Mouse (Mus musculus) limb, embryonic 13.5 days (tissue): Measurements from ENCODE around the gene Adam19. TPM values are rescaled to one million over a fixed set of nuclear protein-coding genes. Genes with fewer than 3 reads are reported as not detected.

Experiments used
- ATAC-seq: fragments of 200-750 bp; cut with Nextera tagmentation; 2 replicates; pipeline ENCODE4 v1.8.0; 2017; ENCODE audit warnings: low read depth, moderate number of reproducible peaks, moderate TSS enrichment; ENCODE audit not compliant: low FRiP score
- H3K27ac ChIP-seq: fragments of 300-500 bp; sonication (generic); 2 replicates; pipeline ENCODE4 v1.5.1; 2015; ENCODE audit warnings: inconsistent platforms, mild to moderate bottlenecking, moderate library complexity
- H3K27me3 ChIP-seq: fragments of 300-500 bp; sonication (generic); 2 replicates; pipeline ENCODE4 v1.6.1; 2015; ENCODE audit warnings: mild to moderate bottlenecking, inconsistent platforms
- H3K36me3 ChIP-seq: fragments of 300-500 bp; sonication (generic); 2 replicates; pipeline ENCODE4 v1.6.1; 2015; ENCODE audit warnings: inconsistent platforms, mild to moderate bottlenecking, moderate library complexity
- H3K4me1 ChIP-seq: fragments of 300-500 bp; sonication (generic); 2 replicates; pipeline ENCODE4 v1.6.1; 2015; ENCODE audit warnings: inconsistent platforms
- H3K4me2 ChIP-seq: fragments of 300-500 bp; sonication (generic); replicated peaks from 2 replicates; pipeline ENCODE4 v1.6.1; 2015; ENCODE audit warnings: inconsistent platforms, mild to moderate bottlenecking, moderate library complexity
- H3K4me3 ChIP-seq: fragments of 300-500 bp; sonication (generic); 2 replicates; pipeline ENCODE4 v1.5.1; 2015; ENCODE audit warnings: moderate library complexity, mild to moderate bottlenecking, inconsistent platforms
- H3K9ac ChIP-seq: fragments of 300-500 bp; sonication (generic); 2 replicates; pipeline ENCODE4 v1.6.1; 2015; ENCODE audit warnings: mild to moderate bottlenecking, inconsistent platforms
- H3K9me3 ChIP-seq: fragments of 300-500 bp; sonication (generic); 2 replicates; pipeline ENCODE4 v1.6.1; 2016; ENCODE audit warnings: inconsistent platforms
- WGBS: fragments of 180-500 bp; shearing (Covaris S2); methylation state at CpG from one replicate; pipeline ENCODE4 v1.1.7; 2015; 5-methylcytosine and 5-hydroxymethylcytosine counted together
- polyA plus RNA-seq: library from polyadenylated mRNA; unstranded; fragments of >200 nt; fragmentation: Nextera tagmentation; extraction: Ambion mirVana; gene quantifications from 2 replicates; pipeline ENCODE4 v1.2.1, GENCODE M21; 2015

The Adam19 gene
- 15.6 and 16.4 TPM in 2 replicates for polyA plus RNA-seq

- Histone ChIP-seq H3K27me3 (no peaks in the 10 kb centered on the region), H3K9ac (peak within 1 kb of the TSS; percentile 89), H3K9me3 (no peaks in the 10 kb centered on the region), H3K4me2 (peak within 1 kb of the TSS; percentile 85), H3K4me1 (peaks cover 31% of the 10 kb centered on the region), H3K36me3 (peaks cover 7% of the 10 kb centered on the region; the same call in 1 of the 2 replicates), H3K27ac (peak within 1 kb of the TSS; percentile 88), H3K4me3 (peak within 1 kb of the TSS; percentile 68)
- peak; percentile 86 for ATAC-seq
- under 1% methylated on average over 51 of the region's 51 CpGs for WGBS
These were observed at the start of gene Adam19 for GRCm38 (mm10) chr11:46055896-46056769. Gene Adam19, plus strand, starts transcription at chr11:46055992.

DNA sequence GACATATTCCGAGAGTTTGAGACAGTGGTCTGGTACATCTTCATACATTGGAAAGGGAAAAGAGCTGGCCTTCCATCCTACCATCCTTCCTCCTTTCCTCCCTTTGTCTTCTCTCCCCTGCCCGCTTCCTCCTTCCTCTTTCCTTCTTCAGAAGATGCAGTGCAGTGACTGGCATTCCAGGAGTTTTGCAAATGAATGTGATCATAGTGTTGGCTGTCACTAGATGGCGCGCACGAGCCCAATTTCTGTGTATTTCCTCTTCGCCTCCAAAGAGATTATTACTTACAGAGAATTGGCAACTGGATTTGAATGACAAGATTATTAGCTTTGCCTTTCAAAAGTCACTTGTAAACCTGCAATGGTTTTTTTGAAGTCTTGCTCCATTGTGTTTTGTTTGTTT, 39.7 kb upstream of the Adam19 start:
- H3K9ac ChIP-seq = no peak overlapping the region
- no peaks in the 10 kb centered on the region for H3K4me1 ChIP-seq
- H3K27ac ChIP-seq = no peak overlapping the region
- H3K4me3 ChIP-seq = no peak overlapping the region
- no peak overlapping the region for H3K4me2 ChIP-seq
- no peaks in the 10 kb centered on the region for H3K27me3 ChIP-seq
- WGBS = 21% methylated on average over 6 of the region's 6 CpGs
- no peaks in the 10 kb centered on the region for H3K36me3 ChIP-seq
- no peaks in the 10 kb centered on the region for H3K9me3 ChIP-seq
- ATAC-seq = no peak

DNA sequence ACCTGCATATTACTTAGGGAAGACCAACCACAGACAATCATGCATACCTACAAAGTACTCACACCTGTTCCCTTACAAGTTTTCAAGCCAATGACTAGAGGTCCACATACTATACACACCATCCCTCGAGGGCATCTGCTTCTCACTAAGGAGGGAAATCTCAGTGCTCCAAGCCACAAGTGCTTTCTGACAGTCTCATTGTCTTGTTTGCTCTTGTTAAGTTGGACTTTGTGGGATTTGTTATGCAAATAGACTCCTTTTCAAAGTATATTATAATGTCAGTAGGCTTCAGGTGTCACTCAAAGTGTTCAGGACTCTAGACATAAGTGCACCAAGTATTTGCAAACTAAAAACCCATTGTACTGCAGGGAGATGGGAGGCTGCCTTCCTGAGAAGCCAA, 35.5 kb upstream of the Adam19 start:
- Histone ChIP-seq H3K9me3 (no peaks in the 10 kb centered on the region), H3K27ac (no peak overlapping the region), H3K9ac (no peak overlapping the region), H3K27me3 (no peaks in the 10 kb centered on the region), H3K4me1 (no peaks in the 10 kb centered on the region), H3K4me3 (no peak overlapping the region), H3K4me2 (no peak overlapping the region), H3K36me3 (no peaks in the 10 kb centered on the region)
- 92% methylated on average over 1 of the region's 1 CpGs for WGBS
- ATAC-seq = no peak

GRCm38 (mm10) chr11:46021850-46022249, 33.9 kb upstream of the Adam19 start:
- Histone ChIP-seq H3K36me3 (no peaks in the 10 kb centered on the region), H3K4me1 (no peaks in the 10 kb centered on the region), H3K9me3 (no peaks in the 10 kb centered on the region), H3K27ac (no peak overlapping the region), H3K9ac (no peak overlapping the region), H3K4me2 (no peak overlapping the region), H3K27me3 (no peaks in the 10 kb centered on the region), H3K4me3 (no peak overlapping the region)
- ATAC-seq = no peak

- no peak overlapping the region for H3K4me3 ChIP-seq
- no peaks in the 10 kb centered on the region for H3K36me3 ChIP-seq
- H3K4me1 ChIP-seq = no peaks in the 10 kb centered on the region
- H3K9ac ChIP-seq = no peak overlapping the region
- H3K27ac ChIP-seq = no peak overlapping the region
- no peaks in the 10 kb centered on the region for H3K9me3 ChIP-seq
- WGBS = 78% methylated on average over 6 of the region's 6 CpGs
- H3K27me3 ChIP-seq = no peaks in the 10 kb centered on the region
- no peak for ATAC-seq
- H3K4me2 ChIP-seq = no peak overlapping the region
These were observed 32.8 kb upstream of the Adam19 start for GRCm38 (mm10) chr11:46022983-46023382.

GRCm38 (mm10) chr11:46025962-46026392, 29.8 kb upstream of the Adam19 start:
- H3K9me3 ChIP-seq = no peaks in the 10 kb centered on the region
- H3K36me3 ChIP-seq = no peaks in the 10 kb centered on the region
- H3K4me2 ChIP-seq = no peak overlapping the region
- H3K4me3 ChIP-seq = no peak overlapping the region
- ATAC-seq = peak; percentile 62; the same call in 1 of the 2 replicates
- 59% methylated on average over 7 of the region's 7 CpGs for WGBS
- H3K4me1 ChIP-seq = peaks cover 19% of the 10 kb centered on the region
- no peak overlapping the region for H3K27ac ChIP-seq
- H3K27me3 ChIP-seq = no peaks in the 10 kb centered on the region
- H3K9ac ChIP-seq = no peak overlapping the region

DNA sequence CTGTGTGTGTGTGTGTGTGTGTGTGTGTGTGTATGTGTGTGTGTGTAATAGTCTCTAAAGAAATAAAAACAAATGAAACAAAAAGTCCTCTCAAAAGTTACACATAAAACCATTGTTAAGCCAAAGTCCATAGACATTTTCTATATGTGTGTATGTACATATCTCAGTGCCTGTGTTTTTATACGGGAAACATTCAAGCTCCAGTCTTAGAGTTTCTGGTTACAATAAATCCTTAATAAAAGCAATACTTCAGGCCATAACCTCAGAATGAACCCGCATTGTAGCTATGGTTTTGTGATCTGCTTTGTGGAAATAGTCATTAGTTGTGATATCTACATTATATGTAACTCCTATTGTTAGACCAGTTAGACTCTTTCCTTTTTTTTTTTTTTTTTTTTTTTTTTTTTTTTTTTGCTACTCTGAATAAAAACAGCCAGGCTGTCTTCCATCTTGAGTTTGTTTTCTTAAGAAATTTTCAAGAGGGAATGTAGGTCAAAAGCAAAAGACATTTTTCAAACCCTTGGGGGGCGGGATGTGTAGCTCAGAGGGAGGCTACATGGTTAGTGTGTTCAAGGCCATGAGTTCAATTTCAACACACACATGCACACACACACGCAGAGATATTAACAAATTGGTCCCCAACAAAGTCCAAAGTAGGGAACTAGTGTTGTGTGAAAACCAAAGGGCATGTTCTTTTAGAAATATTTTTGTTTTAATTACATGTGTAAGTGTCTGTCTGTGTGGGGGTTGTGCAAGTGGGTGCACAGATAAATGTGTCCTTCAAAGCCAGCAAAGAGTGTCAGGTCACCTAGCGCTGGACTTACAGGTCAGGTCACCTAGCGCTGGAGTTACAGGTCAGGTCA, 27.6 kb upstream of the Adam19 start:
- Histone ChIP-seq H3K27ac (no peak overlapping the region), H3K27me3 (no peaks in the 10 kb centered on the region), H3K9ac (no peak overlapping the region), H3K4me3 (no peak overlapping the region), H3K9me3 (no peaks in the 10 kb centered on the region), H3K36me3 (no peaks in the 10 kb centered on the region), H3K4me1 (peaks cover 19% of the 10 kb centered on the region), H3K4me2 (no peak overlapping the region)
- WGBS = 73% methylated on average over 6 of the region's 6 CpGs
- no peak for ATAC-seq

GRCm38 (mm10) chr11:46029485-46029884, 26.3 kb upstream of the Adam19 start:
- H3K4me2 ChIP-seq = peak overlapping the region; percentile 27
- H3K36me3 ChIP-seq = no peaks in the 10 kb centered on the region
- 15% methylated on average over 2 of the region's 2 CpGs for WGBS
- peaks cover 19% of the 10 kb centered on the region for H3K4me1 ChIP-seq
- no peaks in the 10 kb centered on the region for H3K9me3 ChIP-seq
- peak overlapping the region; percentile 69 for H3K27ac ChIP-seq
- H3K27me3 ChIP-seq = no peaks in the 10 kb centered on the region
- no peak overlapping the region for H3K4me3 ChIP-seq
- H3K9ac ChIP-seq = peak overlapping the region; percentile 9; the same call in 1 of the 2 replicates
- no peak for ATAC-seq

GRCm38 (mm10) chr11:46030026-46030425, 25.8 kb upstream of the Adam19 start:
- WGBS = 65% methylated on average over 2 of the region's 2 CpGs
- Histone ChIP-seq H3K4me1 (peaks cover 19% of the 10 kb centered on the region), H3K4me2 (peak overlapping the region; percentile 27; the same call in 1 of the 2 replicates), H3K36me3 (no peaks in the 10 kb centered on the region), H3K27ac (no peak overlapping the region), H3K9me3 (no peaks in the 10 kb centered on the region), H3K4me3 (no peak overlapping the region), H3K9ac (no peak overlapping the region), H3K27me3 (no peaks in the 10 kb centered on the region)
- no peak for ATAC-seq

GRCm38 (mm10) chr11:46031470-46031869, 24.3 kb upstream of the Adam19 start:
- Histone ChIP-seq H3K36me3 (no peaks in the 10 kb centered on the region), H3K9me3 (no peaks in the 10 kb centered on the region), H3K4me3 (no peak overlapping the region), H3K4me2 (no peak overlapping the region), H3K27ac (no peak overlapping the region), H3K4me1 (peaks cover 19% of the 10 kb centered on the region), H3K27me3 (no peaks in the 10 kb centered on the region), H3K9ac (no peak overlapping the region)
- ATAC-seq = no peak
- 63% methylated on average over 3 of the region's 3 CpGs for WGBS

GRCm38 (mm10) chr11:46032956-46033355, 22.8 kb upstream of the Adam19 start:
- H3K4me1 ChIP-seq = peaks cover 19% of the 10 kb centered on the region
- no peak overlapping the region for H3K4me2 ChIP-seq
- no peak overlapping the region for H3K27ac ChIP-seq
- no peak overlapping the region for H3K9ac ChIP-seq
- WGBS = 86% methylated on average over 7 of the region's 7 CpGs
- H3K36me3 ChIP-seq = no peaks in the 10 kb centered on the region
- no peak overlapping the region for H3K4me3 ChIP-seq
- no peak for ATAC-seq
- H3K27me3 ChIP-seq = no peaks in the 10 kb centered on the region
- H3K9me3 ChIP-seq = no peaks in the 10 kb centered on the region

- no peak overlapping the region for H3K27ac ChIP-seq
- H3K4me1 ChIP-seq = peaks cover 12% of the 10 kb centered on the region
- H3K27me3 ChIP-seq = no peaks in the 10 kb centered on the region
- H3K36me3 ChIP-seq = no peaks in the 10 kb centered on the region
- H3K9ac ChIP-seq = no peak overlapping the region
- H3K4me2 ChIP-seq = no peak overlapping the region
- H3K4me3 ChIP-seq = no peak overlapping the region
- WGBS = 96% methylated on average over 10 of the region's 10 CpGs
- ATAC-seq = no peak
- H3K9me3 ChIP-seq = 0 out of 2 replicates have a peak, but pooled peaks cover 6% of the 10 kb centered on the region
These were observed 19.4 kb upstream of the Adam19 start for GRCm38 (mm10) chr11:46036374-46036773.
